Mouse (Mus musculus) pancreas, adult 10 weeks (tissue): ENCODE data around the gene Tomm5. TPM values are rescaled to one million over a fixed set of nuclear protein-coding genes. Genes with fewer than 3 reads are reported as not detected.

ENCODE experiments used
- polyA plus RNA-seq: library from polyadenylated mRNA; stranded (reverse); fragments of 350-450 nt; fragmentation: Illumina TruSeq; extraction: RNeasy Lipid Tissue Mini Kit (QIAGEN cat#74804); gene quantifications from one replicate; pipeline ENCODE4 v1.2.3, GENCODE M21; 2015; ENCODE audit warnings: low read depth, low replicate concordance; ENCODE audit not compliant: insufficient read depth

The Tomm5 gene
- 25.0 TPM for polyA plus RNA-seq

DNA sequence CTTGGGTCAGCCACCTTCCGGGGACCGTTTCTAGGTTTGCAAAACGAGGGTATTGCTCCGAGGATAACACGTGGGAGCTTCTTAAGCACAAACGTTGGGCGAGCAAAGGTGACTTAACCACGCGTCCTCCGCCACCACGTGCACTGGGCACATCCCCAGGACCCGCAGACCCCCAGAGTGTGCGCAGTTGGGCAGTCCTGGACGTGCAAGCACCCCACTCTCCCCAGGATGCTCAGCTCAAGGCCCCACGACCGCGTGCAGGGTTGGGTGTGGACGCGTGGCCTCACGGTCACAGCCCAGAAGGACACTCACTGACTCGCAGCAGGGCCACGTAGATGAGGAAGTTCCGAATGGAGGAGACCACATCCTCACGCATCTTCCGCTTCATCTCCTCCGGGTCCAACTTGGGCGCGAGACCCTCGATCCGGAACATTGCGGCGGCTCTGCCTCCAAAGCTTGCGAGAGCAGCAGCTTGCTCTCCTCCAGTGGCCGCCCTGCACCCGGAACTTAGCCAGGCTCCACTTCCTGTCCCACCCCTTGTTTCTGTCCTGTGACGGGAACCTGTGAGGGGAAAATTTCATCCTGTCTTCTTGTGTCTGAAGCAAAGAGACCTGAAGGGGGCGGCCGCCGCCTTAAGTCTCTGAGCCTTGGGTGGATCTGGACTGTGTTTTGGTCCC is at the start of gene Tomm5:
Tomm5 (minus strand) TSS at position 514 of the 677 bp plus-strand sequence.

GRCm38 (mm10) chr4:45084021-45084894 is 23.7 kb downstream of the Tomm5 start, which contains the start of gene Fbxo10:
TSS of gene Fbxo10 (minus strand) at chr4:45084604.

Other genes with a start within 250 kb of the Tomm5 start
- gene Grhpr, start 126.7 kb downstream of the Tomm5 start, polyA plus RNA-seq, result 16.3 TPM
- 2.3 TPM for gene Zbtb5, start 95.7 kb downstream of the Tomm5 start, polyA plus RNA-seq
- gene Polr1e, start 89.5 kb downstream of the Tomm5 start, polyA plus RNA-seq, result 7.0 TPM
- 1.7 TPM for gene Fbxo10, start 23.5 kb downstream of the Tomm5 start, polyA plus RNA-seq
- gene Frmpd1, start 76.8 kb upstream of the Tomm5 start, polyA plus RNA-seq, result not detected
- gene Trmt10b, start 189.0 kb upstream of the Tomm5 start, polyA plus RNA-seq, result 3.1 TPM
- 2.6 TPM for gene Dcaf10, start 234.0 kb upstream of the Tomm5 start, polyA plus RNA-seq
- gene Exosc3, start 234.6 kb upstream of the Tomm5 start, polyA plus RNA-seq, result 7.0 TPM